Mouse (Mus musculus) forebrain, embryonic 14.5 days (tissue): ENCODE results near the gene Itgav. TPM values are rescaled to one million over a fixed set of nuclear protein-coding genes. Genes with fewer than 3 reads are reported as not detected.

Source experiments
- ATAC-seq: fragments of 200-750 bp; cut with Nextera tagmentation; 2 replicates; pipeline ENCODE4 v1.8.0; 2017; ENCODE audit warnings: mild to moderate bottlenecking, moderate library complexity
- DNase-seq: peaks from one replicate; pipeline ENCODE4 v3.0.0-alpha.2; 2015; ENCODE audit warnings: low spot score
- H3K27ac ChIP-seq: fragments of 300-500 bp; sonication (generic); 2 replicates; pipeline ENCODE4 v1.5.1; 2014; ENCODE audit warnings: low read depth, mild to moderate bottlenecking, control low read depth, low read length, moderate library complexity
- H3K27me3 ChIP-seq: fragments of 300-500 bp; sonication (generic); replicated peaks from 2 replicates; pipeline ENCODE4 v1.6.1; 2014; ENCODE audit warnings: low read length, control low read depth, mixed read lengths; ENCODE audit not compliant: control insufficient read depth, insufficient read depth
- H3K36me3 ChIP-seq: fragments of 300-500 bp; sonication (generic); 2 replicates; pipeline ENCODE4 v1.6.1; 2014; ENCODE audit warnings: low read length, control low read depth; ENCODE audit not compliant: control insufficient read depth, insufficient read depth
- H3K4me1 ChIP-seq: fragments of 300-500 bp; sonication (generic); 2 replicates; pipeline ENCODE4 v1.6.1; 2014; ENCODE audit warnings: antibody characterized with exemption, low read length, control low read depth; ENCODE audit not compliant: control insufficient read depth, insufficient read depth
- H3K4me2 ChIP-seq: fragments of 300-500 bp; sonication (generic); 2 replicates; pipeline ENCODE4 v1.6.1; 2014; ENCODE audit warnings: mild to moderate bottlenecking, control low read depth, low read length
- H3K4me3 ChIP-seq: fragments of 300-500 bp; sonication (generic); 2 replicates; pipeline ENCODE4 v1.5.1; 2014; ENCODE audit warnings: low read depth, low read length, control low read depth
- H3K9ac ChIP-seq: fragments of 300-500 bp; sonication (generic); 2 replicates; pipeline ENCODE4 v1.6.1; 2014; ENCODE audit warnings: mild to moderate bottlenecking, low read length, control low read depth, moderate library complexity
- H3K9me3 ChIP-seq: fragments of 300-500 bp; sonication (generic); replicated peaks from 2 replicates; pipeline ENCODE4 v1.6.1; 2016; ENCODE audit warnings: low read length, control low read depth, mixed read lengths; ENCODE audit not compliant: control insufficient read depth
- WGBS: fragments of 180-500 bp; shearing (Covaris S2); extraction: QIAGEN DNeasy Blood & Tissue Kit; methylation state at CpG from one replicate; pipeline ENCODE4 v1.1.7; 2014; 5-methylcytosine and 5-hydroxymethylcytosine counted together
- polyA plus RNA-seq: library from polyadenylated mRNA; unstranded; fragments of >200 nt; fragmentation: Nextera tagmentation; extraction: Ambion mirVana; gene quantifications from 2 replicates; pipeline ENCODE4 v1.2.1, GENCODE M21; 2014

Gene Itgav
- polyA plus RNA-seq, 1 experiment from 2014 or later = 16.2 TPM

- no peaks in the 10 kb centered on the region for H3K9me3 ChIP-seq
- H3K27me3 ChIP-seq = no peaks in the 10 kb centered on the region
- peak within 1 kb of the TSS; percentile 94 for H3K27ac ChIP-seq
- ATAC-seq = peak; percentile 96
- H3K36me3 ChIP-seq = no peaks in the 10 kb centered on the region
- WGBS = under 1% methylated on average over 59 of the region's 63 CpGs
- peaks cover 4% of the 10 kb centered on the region; the same call in 1 of the 2 replicates for H3K4me1 ChIP-seq
- H3K4me3 ChIP-seq = peak within 1 kb of the TSS; percentile 77
- H3K4me2 ChIP-seq = peak within 1 kb of the TSS; percentile 55
- peak within 1 kb of the TSS; percentile 89 for H3K9ac ChIP-seq
- DNase-seq = peak; percentile 88
Observed at GRCm38 (mm10) chr2:83812483-83813272, 88.5 kb downstream of the Itgav start, which contains the start of gene Fam171b. Fam171b (plus strand) TSS chr2:83812636.

GRCm38 (mm10) chr2:83813273-83813892 is 89.2 kb downstream of the Itgav start:
- H3K4me3 ChIP-seq = peak overlapping the region; percentile 77
- no peaks in the 10 kb centered on the region for H3K9me3 ChIP-seq
- no peaks in the 10 kb centered on the region for H3K36me3 ChIP-seq
- peak overlapping the region; percentile 94 for H3K27ac ChIP-seq
- no peaks in the 10 kb centered on the region for H3K27me3 ChIP-seq
- ATAC-seq (peak; percentile 24; the same call in 1 of the 2 replicates), DNase-seq (peak; percentile 44)
- 10% methylated on average over 10 of the region's 10 CpGs for WGBS
- H3K9ac ChIP-seq = peak overlapping the region; percentile 89
- peak overlapping the region; percentile 55 for H3K4me2 ChIP-seq
- H3K4me1 ChIP-seq = peaks cover 4% of the 10 kb centered on the region; the same call in 1 of the 2 replicates

GRCm38 (mm10) chr2:83814009-83814408 is 89.8 kb downstream of the Itgav start:
- Histone ChIP-seq H3K27me3 (no peaks in the 10 kb centered on the region), H3K36me3 (no peaks in the 10 kb centered on the region), H3K9ac (peak overlapping the region; percentile 89), H3K9me3 (no peaks in the 10 kb centered on the region), H3K4me3 (peak overlapping the region; percentile 77), H3K4me1 (peaks cover 4% of the 10 kb centered on the region; the same call in 1 of the 2 replicates), H3K4me2 (peak overlapping the region; percentile 55), H3K27ac (no peak overlapping the region)
- no peak for ATAC-seq
- peak; percentile 56 for DNase-seq
- 34% methylated on average over 6 of the region's 6 CpGs for WGBS

- Histone ChIP-seq H3K4me2 (no peak overlapping the region), H3K27ac (no peak overlapping the region), H3K9me3 (no peaks in the 10 kb centered on the region), H3K4me3 (no peak overlapping the region), H3K9ac (no peak overlapping the region), H3K27me3 (no peaks in the 10 kb centered on the region), H3K36me3 (no peaks in the 10 kb centered on the region), H3K4me1 (peaks cover 4% of the 10 kb centered on the region; the same call in 1 of the 2 replicates)
- DNase-seq (peak; percentile 52), ATAC-seq (no peak)
- 51% methylated on average over 6 of the region's 6 CpGs for WGBS
Observed at GRCm38 (mm10) chr2:83816147-83816546, 92.0 kb downstream of the Itgav start.

GRCm38 (mm10) chr2:83825161-83825560 is 101.0 kb downstream of the Itgav start:
- peak; percentile 40; the same call in 1 of the 2 replicates for ATAC-seq

GRCm38 (mm10) chr2:83828895-83829539 is 104.8 kb downstream of the Itgav start:
- DNase-seq (peak; percentile 86), ATAC-seq (peak; percentile 69)
- Histone ChIP-seq H3K36me3 (no peaks in the 10 kb centered on the region), H3K9ac (no peak overlapping the region), H3K4me2 (no peak overlapping the region), H3K27me3 (no peaks in the 10 kb centered on the region), H3K27ac (peak overlapping the region; percentile 23; the same call in 1 of the 2 replicates), H3K9me3 (no peaks in the 10 kb centered on the region), H3K4me1 (peaks cover 5% of the 10 kb centered on the region; the same call in 1 of the 2 replicates), H3K4me3 (no peak overlapping the region)
- WGBS = 3% methylated on average over 3 of the region's 3 CpGs

More at GRCm38 (mm10) chr2:83825161-83825560, 101.0 kb downstream of the Itgav start:
- H3K9me3 ChIP-seq = no peaks in the 10 kb centered on the region
- H3K4me3 ChIP-seq = no peak overlapping the region
- H3K27me3 ChIP-seq = no peaks in the 10 kb centered on the region
- no peak overlapping the region for H3K27ac ChIP-seq
- no peaks in the 10 kb centered on the region for H3K36me3 ChIP-seq
- peak; percentile 49 for DNase-seq
- 51% methylated on average over 5 of the region's 5 CpGs for WGBS
- no peak overlapping the region for H3K9ac ChIP-seq
- no peak overlapping the region for H3K4me2 ChIP-seq
- peaks cover 5% of the 10 kb centered on the region; the same call in 1 of the 2 replicates for H3K4me1 ChIP-seq

GRCm38 (mm10) chr2:83832903-83833302 is 108.7 kb downstream of the Itgav start:
- H3K27ac ChIP-seq = no peak overlapping the region
- 79% methylated on average over 4 of the region's 4 CpGs for WGBS

GRCm38 (mm10) chr2:83835313-83836070 is 111.3 kb downstream of the Itgav start:
- DNase-seq = peak; percentile 46
- WGBS = 10% methylated on average over 10 of the region's 10 CpGs

More at GRCm38 (mm10) chr2:83832903-83833302, 108.7 kb downstream of the Itgav start:
- Histone ChIP-seq H3K27me3 (no peaks in the 10 kb centered on the region), H3K4me1 (peaks cover 16% of the 10 kb centered on the region), H3K9me3 (no peaks in the 10 kb centered on the region), H3K36me3 (no peaks in the 10 kb centered on the region), H3K4me2 (no peak overlapping the region), H3K4me3 (no peak overlapping the region), H3K9ac (no peak overlapping the region)
- DNase-seq = no peak
- no peak for ATAC-seq

More at GRCm38 (mm10) chr2:83835313-83836070, 111.3 kb downstream of the Itgav start:
- Histone ChIP-seq H3K36me3 (no peaks in the 10 kb centered on the region), H3K27me3 (no peaks in the 10 kb centered on the region), H3K4me3 (no peak overlapping the region), H3K27ac (peak overlapping the region; percentile 83), H3K4me1 (peaks cover 11% of the 10 kb centered on the region), H3K4me2 (peak overlapping the region; percentile 34), H3K9me3 (0 out of 2 replicates have a peak, but pooled peaks cover 5% of the 10 kb centered on the region), H3K9ac (peak overlapping the region; percentile 43; the same call in 1 of the 2 replicates)
- peak; percentile 55; the same call in 1 of the 2 replicates for ATAC-seq
